Comparison of ENCODE assay signal across 7 mouse cellular contexts in the genomic region with DNA sequence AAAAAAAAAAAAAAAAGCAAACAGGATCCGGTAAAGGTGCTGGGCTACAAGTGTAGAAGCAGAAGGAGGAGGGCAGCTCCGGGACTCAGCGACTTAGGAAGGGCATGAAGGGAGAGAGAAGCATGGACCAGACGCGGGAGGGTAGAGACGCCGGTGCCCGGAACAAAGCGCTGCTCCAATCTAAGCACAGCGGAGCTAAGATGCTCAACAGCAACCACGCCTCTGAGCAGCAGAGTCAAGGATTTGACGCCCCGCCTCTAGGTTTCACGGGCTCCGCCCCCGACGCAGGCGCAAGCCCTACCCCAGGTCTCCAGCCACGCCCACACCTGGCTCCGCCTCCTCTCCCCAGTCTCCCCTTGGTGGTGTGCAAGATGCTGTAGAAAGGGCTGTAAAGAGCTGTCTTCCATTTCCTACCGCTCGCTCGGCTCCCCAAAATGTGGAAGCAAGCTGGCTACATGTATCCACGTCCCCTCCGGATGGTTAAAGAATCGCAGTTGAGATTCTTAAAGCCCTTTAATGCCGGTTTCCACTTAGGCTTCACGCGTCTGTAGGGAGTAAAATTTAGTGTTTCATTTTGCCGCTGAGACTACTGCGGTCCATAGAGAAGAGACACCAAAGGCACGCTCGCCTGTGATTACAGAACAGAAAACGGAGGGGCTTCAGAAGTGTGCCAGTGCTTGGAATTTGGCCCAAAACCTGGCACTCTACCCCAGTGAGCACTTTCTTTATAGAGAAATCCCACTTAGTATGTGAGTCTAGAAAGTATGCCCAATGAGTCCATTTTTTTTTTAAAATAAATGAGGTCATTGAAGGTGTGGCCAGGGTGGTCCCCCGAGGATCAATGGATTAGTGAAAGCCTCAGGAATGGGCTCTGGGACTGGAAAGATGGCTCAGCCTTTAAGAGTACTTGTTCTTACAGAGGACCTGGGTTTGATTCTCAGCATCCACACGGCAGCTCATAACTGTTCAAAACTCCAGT. TPM values are rescaled to one million over a fixed set of nuclear protein-coding genes. Genes with fewer than 3 reads are reported as not detected.
A peak's percentile ranks its signal among the peaks of the same experiment; 100 is the strongest.
DNase-seq lines count a peak whose midpoint lies in the region; ATAC-seq lines count a peak whose summit lies in the region.

A gene (minus strand): TSS at position 211 of the 979 bp plus-strand sequence.

- intact Hi-C loops in gastrocnemius, postnatal 36 days (cut with DNase I) = no loop called here
- intact Hi-C loops in left cerebral cortex, postnatal 36 days (cut with DNase I) = no loop called here

- H3K27me3 ChIP-seq in intestine, embryonic 16.5 days (replicated peaks; ENCODE audit: control insufficient read depth, insufficient read depth, low read length) = peaks cover 26% of the 10 kb centered on the region
- peaks cover 8% of the 10 kb centered on the region for H3K27me3 ChIP-seq in midbrain, embryonic 11.5 days (ENCODE audit: control insufficient read depth, insufficient read depth, low read length)

- H3K36me3 ChIP-seq in intestine, embryonic 16.5 days (ENCODE audit: control insufficient read depth, insufficient read depth, low read length) = no peaks in the 10 kb centered on the region
- no peaks in the 10 kb centered on the region for H3K36me3 ChIP-seq in midbrain, embryonic 11.5 days (ENCODE audit: control insufficient read depth, insufficient read depth, low read length)

- H3K9me3 ChIP-seq in intestine, embryonic 16.5 days (ENCODE audit: control insufficient read depth, low read length) = no peaks in the 10 kb centered on the region
- no peaks in the 10 kb centered on the region for H3K9me3 ChIP-seq in midbrain, embryonic 11.5 days (ENCODE audit: control insufficient read depth, low read length)

- peak within 1 kb of the TSS; percentile 56 for H3K4me3 ChIP-seq in intestine, embryonic 16.5 days (ENCODE audit: low read length)
- H3K4me3 ChIP-seq in midbrain, embryonic 11.5 days (ENCODE audit: low read depth, low read length) = peak within 1 kb of the TSS; percentile 74

- H3K9ac ChIP-seq in intestine, embryonic 16.5 days (ENCODE audit: low read depth, low read length) = peak within 1 kb of the TSS; percentile 57
- H3K9ac ChIP-seq in midbrain, embryonic 11.5 days (ENCODE audit: low read length) = peak within 1 kb of the TSS; percentile 78

- peak; percentile 96 for DNase-seq in adrenal gland, adult 2 months
- peak; percentile 91 for DNase-seq in embryo, embryonic 11.5 days (ENCODE audit: low read depth, low spot score)
- peak; percentile 88 to 90 for DNase-seq in gastrocnemius, postnatal 36 days
- DNase-seq in left cerebral cortex, postnatal 36 days (ENCODE audit: low spot score in 2 of 2) = peak; percentile 92 to 94
- peak; percentile 99 for DNase-seq in midbrain, embryonic 11.5 days (ENCODE audit: low spot score, missing footprints)
- peak; percentile 81 for DNase-seq in skeletal muscle tissue, adult 2 months (ENCODE audit: low read depth, low spot score)

- H3K4me1 ChIP-seq in intestine, embryonic 16.5 days (ENCODE audit: control insufficient read depth, insufficient read depth, low read length) = peaks cover 8% of the 10 kb centered on the region
- peaks cover 27% of the 10 kb centered on the region for H3K4me1 ChIP-seq in midbrain, embryonic 11.5 days (ENCODE audit: control insufficient read depth, insufficient read depth, low read length)

- 3% methylated on average over 36 of the region's 36 CpGs for WGBS in intestine, embryonic 16.5 days
- 3% methylated on average over 35 of the region's 36 CpGs for WGBS in midbrain, embryonic 11.5 days

- peak; percentile 97 for ATAC-seq in intestine, embryonic 16.5 days
- ATAC-seq in midbrain, embryonic 11.5 days (ENCODE audit: low FRiP score) = peak; percentile 97

- peak within 1 kb of the TSS; percentile 96 for H3K4me2 ChIP-seq in intestine, embryonic 16.5 days (ENCODE audit: low read depth, low read length)
- peak within 1 kb of the TSS; percentile 96 for H3K4me2 ChIP-seq in midbrain, embryonic 11.5 days

- no peak within 1 kb of the TSS for H3K27ac ChIP-seq in intestine, embryonic 16.5 days (ENCODE audit: low read length)
- H3K27ac ChIP-seq in midbrain, embryonic 11.5 days (ENCODE audit: low read depth, low read length) = peak within 1 kb of the TSS; percentile 79

RNA-seq across cellular contexts. Expression of the gene that starts here (rescaled TPM):
- 1 to 10 TPM; 5.3 to 8.2 TPM for total RNA-seq in adrenal gland, adult 2 months (2021)
- polyA plus RNA-seq in adrenal gland, adult 2 months (2012; rRNA removed) = 2.3 and 3.0 TPM in 2 replicates
- total RNA-seq in gastrocnemius, postnatal 36 days (2021) = 1 to 10 TPM in 1 of 2 experiments, under 1 TPM in 1; 0.69 to 1.1 TPM
- polyA plus RNA-seq in intestine, embryonic 16.5 days (2015; fragmentation: Nextera tagmentation; extraction: Ambion mirVana) = 1.6 and 2.1 TPM in 2 replicates
- 10 to 100 TPM; 33.7 to 34.1 TPM for total RNA-seq in left cerebral cortex, postnatal 36 days (2021)
- 18.1 and 20.1 TPM in 2 replicates for polyA plus RNA-seq in midbrain, embryonic 11.5 days (2014; fragmentation: Nextera tagmentation; extraction: Ambion mirVana)
